Mouse (Mus musculus) liver, adult 2 months (tissue): ENCODE data around the gene Dcakd. TPM values are rescaled to one million over a fixed set of nuclear protein-coding genes. Genes with fewer than 3 reads are reported as not detected.

Experiments
- DNase-seq: peaks from one replicate; pipeline ENCODE4 v3.0.0-alpha.2; 2011; ENCODE audit warnings: low read depth, low spot score; ENCODE audit errors: extremely low read depth
- H3K27ac ChIP-seq: fragments of 200-500 bp; replicated peaks from 2 replicates; pipeline ENCODE4 v1.5.1; 2012; ENCODE audit warnings: low read depth, mild to moderate bottlenecking, control low read depth, inconsistent platforms, low read length; ENCODE audit not compliant: insufficient read depth
- H3K27me3 ChIP-seq: fragments of 200-500 bp; 2 replicates; pipeline ENCODE4 v1.6.1; 2012; ENCODE audit warnings: mild to moderate bottlenecking, moderate library complexity, low read length, inconsistent platforms; ENCODE audit not compliant: control insufficient read depth, insufficient read depth
- H3K36me3 ChIP-seq: fragments of 200-500 bp; 2 replicates; pipeline ENCODE4 v1.6.1; 2012; ENCODE audit warnings: low read length, inconsistent platforms; ENCODE audit not compliant: control insufficient read depth, insufficient read depth
- H3K4me1 ChIP-seq: fragments of 200-500 bp; 2 replicates; pipeline ENCODE4 v1.6.1; 2011; ENCODE audit warnings: low read length; ENCODE audit not compliant: control insufficient read depth, insufficient read depth
- H3K4me3 ChIP-seq: fragments of 200-500 bp; 2 replicates; pipeline ENCODE4 v1.5.1; 2011; ENCODE audit warnings: low read depth, mild to moderate bottlenecking, control low read depth, low read length, moderate library complexity; ENCODE audit not compliant: insufficient read depth
- H3K79me2 ChIP-seq: fragments of 200-500 bp; 2 replicates; pipeline ENCODE4 v1.6.1; 2012; ENCODE audit warnings: inconsistent platforms, mild to moderate bottlenecking, low read length, moderate library complexity; ENCODE audit not compliant: control insufficient read depth, insufficient read depth
- H3K9ac ChIP-seq: fragments of 200-500 bp; 2 replicates; pipeline ENCODE4 v1.6.1; 2012; ENCODE audit warnings: low read depth, mild to moderate bottlenecking, control low read depth, inconsistent platforms, low read length
- CTCF ChIP-seq: fragments of 200-500 bp; IDR thresholded peaks from 2 replicates; pipeline ENCODE4 v1.5.1; 2011; ENCODE audit warnings: low read depth, low read length, control low read depth
- POLR2A ChIP-seq: fragments of 200-500 bp; IDR thresholded peaks from 2 replicates; pipeline ENCODE4 v1.6.1; 2011; ENCODE audit warnings: low read length, control low read depth; ENCODE audit not compliant: insufficient read depth; ENCODE audit errors: extremely low read depth
- WGBS: fragments of 180-500 bp; shearing (Covaris S2); methylation state at CpG from one replicate; pipeline ENCODE4 v1.1.7; 2018; 5-methylcytosine and 5-hydroxymethylcytosine counted together
- polyA plus RNA-seq: library from polyadenylated mRNA; depleted of rRNA; stranded (reverse); fragments of >200 nt; gene quantifications from 2 replicates; pipeline ENCODE4 v1.2.3, GENCODE M21; 2012
- total RNA-seq: library from RNA; depleted of rRNA; stranded (reverse); fragments of >200 nt; gene quantifications from 2 replicates; pipeline ENCODE4 v1.2.3, GENCODE M21; 2014

Dcakd gene
- total and polyA plus RNA-seq, 2 experiments: 23.9 to 45.8 TPM

DNA sequence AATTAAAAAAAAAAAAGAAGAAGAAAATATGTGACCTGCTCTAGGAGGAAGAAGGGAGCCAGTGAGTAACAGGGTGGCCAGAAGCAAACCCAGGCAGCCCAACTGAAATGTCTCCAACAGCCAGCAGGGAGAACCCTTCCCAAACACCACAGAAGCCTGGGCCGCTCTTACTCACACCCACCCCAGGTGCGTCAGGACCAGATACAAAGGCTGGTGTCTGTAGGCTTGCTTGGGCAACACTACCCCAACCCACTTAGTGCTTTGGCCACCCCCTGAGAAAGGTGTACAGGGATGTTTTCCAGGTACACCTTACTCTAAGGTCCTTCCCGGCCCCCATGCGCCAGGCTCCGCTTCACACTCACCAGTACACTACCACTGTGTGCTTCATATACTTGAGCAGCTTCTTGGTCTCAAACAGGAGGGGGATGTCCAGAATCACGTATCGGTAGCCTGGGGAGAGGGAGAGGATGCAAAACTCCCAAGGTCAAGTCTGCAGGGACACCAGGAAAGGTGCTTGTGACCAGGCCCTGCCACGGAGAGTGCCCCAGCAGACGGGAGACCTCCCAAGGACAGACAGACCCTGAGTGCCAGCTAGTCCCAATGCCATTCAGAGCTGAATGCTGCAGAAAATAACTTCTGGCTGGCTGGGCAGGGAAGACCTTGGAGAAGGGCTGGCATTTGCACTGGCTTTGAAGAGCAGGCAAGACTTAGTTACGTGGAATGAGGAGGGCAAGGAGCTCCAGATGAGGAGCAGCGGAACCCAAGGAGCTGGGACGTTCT lies 31.0 kb downstream of the Dcakd start:
- TF ChIP-seq CTCF (no peak), POLR2A (no peak)
- no peak overlapping the region for H3K4me3 ChIP-seq
- H3K27me3 ChIP-seq: no peaks in the 10 kb centered on the region
- 98% methylated on average over 12 of the region's 12 CpGs for WGBS
- H3K27ac ChIP-seq: no peak overlapping the region
- H3K79me2 ChIP-seq: no peaks in the 10 kb centered on the region
- H3K9ac ChIP-seq: no peak overlapping the region
- peaks cover 2% of the 10 kb centered on the region; the same call in 1 of the 2 replicates for H3K36me3 ChIP-seq
- no peaks in the 10 kb centered on the region for H3K4me1 ChIP-seq
- DNase-seq: no peak

GRCm38 (mm10) chr11:102996385-102996784 lies 31.7 kb downstream of the Dcakd start:
- Histone ChIP-seq H3K27ac (no peak overlapping the region), H3K79me2 (no peaks in the 10 kb centered on the region), H3K4me3 (no peak overlapping the region), H3K36me3 (peaks cover 2% of the 10 kb centered on the region; the same call in 1 of the 2 replicates), H3K4me1 (no peaks in the 10 kb centered on the region), H3K9ac (no peak overlapping the region), H3K27me3 (peaks cover 5% of the 10 kb centered on the region)
- WGBS: 91% methylated on average over 7 of the region's 7 CpGs
- no peak for DNase-seq
- TF ChIP-seq CTCF: no peak
- TF ChIP-seq POLR2A: no peak

DNA sequence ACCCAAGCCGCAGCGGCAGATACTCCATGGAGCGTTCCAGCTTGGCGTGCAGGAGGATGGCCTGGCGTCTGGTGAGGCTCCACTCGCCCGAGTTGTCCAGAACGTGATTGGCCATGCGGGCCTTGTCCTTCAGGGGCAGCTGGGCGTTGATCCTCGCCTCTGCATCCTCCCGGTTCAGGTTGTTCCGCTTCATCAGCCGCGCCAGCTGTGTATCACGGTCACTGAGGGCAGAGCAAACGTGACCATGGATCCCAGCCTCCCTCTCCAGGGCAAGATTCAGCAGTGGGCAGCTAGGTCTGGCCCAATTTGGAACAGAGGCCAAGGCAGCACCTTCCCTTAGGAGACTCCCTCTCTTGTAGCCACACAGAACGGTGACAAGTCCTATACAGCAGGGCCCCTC lies 33.2 kb downstream of the Dcakd start:
- H3K4me1 ChIP-seq: no peaks in the 10 kb centered on the region
- H3K27ac ChIP-seq: no peak overlapping the region
- DNase-seq: no peak
- no peak for TF ChIP-seq POLR2A
- no peak overlapping the region for H3K9ac ChIP-seq
- no peak overlapping the region for H3K4me3 ChIP-seq
- H3K36me3 ChIP-seq: peaks cover 2% of the 10 kb centered on the region; the same call in 1 of the 2 replicates
- peaks cover 5% of the 10 kb centered on the region for H3K27me3 ChIP-seq
- 92% methylated on average over 18 of the region's 18 CpGs for WGBS
- H3K79me2 ChIP-seq: no peaks in the 10 kb centered on the region

- H3K27me3 ChIP-seq: peaks cover 5% of the 10 kb centered on the region
- H3K36me3 ChIP-seq: peaks cover 2% of the 10 kb centered on the region; the same call in 1 of the 2 replicates
- H3K27ac ChIP-seq: no peak overlapping the region
- TF ChIP-seq POLR2A: no peak
- H3K9ac ChIP-seq: no peak overlapping the region
- H3K4me1 ChIP-seq: no peaks in the 10 kb centered on the region
- H3K4me3 ChIP-seq: no peak overlapping the region
- DNase-seq: no peak
- no peaks in the 10 kb centered on the region for H3K79me2 ChIP-seq
- 78% methylated on average over 17 of the region's 17 CpGs for WGBS
Observed at GRCm38 (mm10) chr11:102993420-102994029, 34.6 kb downstream of the Dcakd start.

- no peaks in the 10 kb centered on the region for H3K79me2 ChIP-seq
- no peak overlapping the region for H3K9ac ChIP-seq
- TF ChIP-seq CTCF (peak; percentile 97), POLR2A (no peak)
- H3K27ac ChIP-seq: no peak overlapping the region
- 17% methylated on average over 5 of the region's 5 CpGs for WGBS
- no peak overlapping the region for H3K4me3 ChIP-seq
- DNase-seq: peak; percentile 37
- peaks cover 5% of the 10 kb centered on the region for H3K27me3 ChIP-seq
- no peaks in the 10 kb centered on the region for H3K4me1 ChIP-seq
- H3K36me3 ChIP-seq: peaks cover 2% of the 10 kb centered on the region; the same call in 1 of the 2 replicates
Observed at GRCm38 (mm10) chr11:102992940-102993339, 35.2 kb downstream of the Dcakd start.

GRCm38 (mm10) chr11:102991681-102992080 lies 36.5 kb downstream of the Dcakd start:
- H3K27ac ChIP-seq: no peak overlapping the region
- H3K4me3 ChIP-seq: no peak overlapping the region
- peaks cover 2% of the 10 kb centered on the region for H3K4me1 ChIP-seq
- DNase-seq: no peak
- TF ChIP-seq CTCF (no peak), POLR2A (no peak)
- 12% methylated on average over 16 of the region's 16 CpGs for WGBS
- H3K36me3 ChIP-seq: no peaks in the 10 kb centered on the region
- no peak overlapping the region for H3K9ac ChIP-seq
- H3K79me2 ChIP-seq: no peaks in the 10 kb centered on the region
- H3K27me3 ChIP-seq: peaks cover 5% of the 10 kb centered on the region
